Mouse (Mus musculus) bone marrow, adult 2 months (tissue): ENCODE measurements around the gene Ensa.

ENCODE experiments used
- CTCF ChIP-seq: fragments of 200-500 bp; IDR thresholded peaks from 2 replicates; pipeline ENCODE4 v1.5.1; 2011; ENCODE audit warnings: low read length, control low read depth; ENCODE audit not compliant: control insufficient read depth, insufficient read depth
- POLR2A ChIP-seq: fragments of 200-500 bp; IDR thresholded peaks from 2 replicates; pipeline ENCODE4 v1.6.1; 2011; ENCODE audit warnings: low read depth, mild to moderate bottlenecking, control low read depth, low read length, borderline replicate concordance; ENCODE audit not compliant: control insufficient read depth

DNA sequence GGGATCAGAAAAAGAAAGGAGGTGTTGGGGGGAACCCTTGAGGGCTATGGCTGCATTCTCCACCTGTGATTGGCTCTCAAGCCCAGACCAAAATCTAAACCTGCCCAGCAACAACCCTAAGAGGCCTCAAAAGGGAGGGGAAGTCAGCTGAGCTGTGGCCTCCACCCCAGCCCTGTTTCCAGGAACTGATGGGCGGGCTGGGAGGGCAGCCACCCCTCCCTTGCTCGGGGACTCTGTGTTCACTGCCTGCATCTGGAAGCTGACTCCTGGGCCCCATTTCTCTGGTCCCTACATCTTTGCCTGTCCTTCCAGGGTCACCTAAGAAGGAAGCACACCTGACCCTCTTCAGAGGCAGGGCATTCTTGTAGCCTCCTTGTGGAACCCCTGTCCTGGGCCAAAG, 49.4 kb downstream of the Ensa start:
- no peak for TF ChIP-seq CTCF
- peak; percentile 73; the same call in 1 of the 2 replicates for TF ChIP-seq POLR2A
